Mouse (Mus musculus) MEL (cell line): ENCODE results near the gene Apba2.

Experiments used
- CTCF ChIP-seq, 3 experiments: IDR thresholded peaks in 2 of 3; conservative IDR thresholded peaks in 1 of 3; 2 replicates each; pipeline ENCODE4 v1.5.1; 2011 to 2012; ENCODE audit warnings: low read length in 3 of 3, low read depth in 2 of 3, mild to moderate bottlenecking in 2 of 3, improper control_type of control experiment in 1 of 3, inconsistent platforms in 1 of 3, mixed read lengths in 1 of 3, moderate library complexity in 1 of 3; ENCODE audit not compliant: control insufficient read depth in 1 of 3, insufficient read depth in 1 of 3, poor library complexity in 1 of 3, severe bottlenecking in 1 of 3
- E2F4 ChIP-seq: IDR thresholded peaks from 2 replicates; pipeline ENCODE4 v1.6.1; 2011; ENCODE audit warnings: low read depth, low read length, improper control_type of control experiment, borderline replicate concordance
- GABPA ChIP-seq: IDR thresholded peaks from 2 replicates; pipeline ENCODE4 v1.6.1; 2012; ENCODE audit warnings: low read depth, mild to moderate bottlenecking, inconsistent platforms, low read length, improper control_type of control experiment, moderate library complexity
- MAX ChIP-seq: IDR thresholded peaks from 2 replicates; pipeline ENCODE4 v1.6.1; 2011; ENCODE audit warnings: low read length, improper control_type of control experiment
- POLR2A ChIP-seq, 2 experiments: IDR thresholded peaks; 2 replicates each; pipeline ENCODE4 v1.6.1; 2011 to 2012; ENCODE audit warnings: low read length in 2 of 2, mild to moderate bottlenecking in 2 of 2, control low read depth in 1 of 2, improper control_type of control experiment in 1 of 2, low read depth in 1 of 2, moderate library complexity in 1 of 2; ENCODE audit not compliant: control insufficient read depth in 1 of 2, insufficient read depth in 1 of 2, poor library complexity in 1 of 2
- POLR2AphosphoS5 ChIP-seq: IDR thresholded peaks from 2 replicates; pipeline ENCODE4 v1.6.1; 2012; ENCODE audit warnings: low read depth, borderline replicate concordance, mild to moderate bottlenecking, inconsistent platforms, low read length, moderate library complexity, mixed read lengths
- SIN3A ChIP-seq: IDR thresholded peaks from 2 replicates; pipeline ENCODE4 v1.6.1; 2012; ENCODE audit warnings: low read length, improper control_type of control experiment, inconsistent platforms
- TAL1 ChIP-seq: IDR thresholded peaks from 2 replicates; pipeline ENCODE4 v1.6.1; 2012; ENCODE audit warnings: mild to moderate bottlenecking, inconsistent platforms, low read length, moderate library complexity, mixed read lengths
- USF2 ChIP-seq, 2 experiments: IDR thresholded peaks; 2 replicates each; pipeline ENCODE4 v1.6.1; 2011 to 2012; ENCODE audit warnings: improper control_type of control experiment in 2 of 2, low read length in 2 of 2, borderline replicate concordance in 1 of 2, inconsistent platforms in 1 of 2, low read depth in 1 of 2, mild to moderate bottlenecking in 1 of 2; ENCODE audit not compliant: insufficient read depth in 1 of 2
- ZNF384 ChIP-seq: IDR thresholded peaks from 2 replicates; pipeline ENCODE4 v1.6.1; 2012; ENCODE audit warnings: low read depth, mild to moderate bottlenecking, inconsistent platforms, low read length, improper control_type of control experiment

DNA sequence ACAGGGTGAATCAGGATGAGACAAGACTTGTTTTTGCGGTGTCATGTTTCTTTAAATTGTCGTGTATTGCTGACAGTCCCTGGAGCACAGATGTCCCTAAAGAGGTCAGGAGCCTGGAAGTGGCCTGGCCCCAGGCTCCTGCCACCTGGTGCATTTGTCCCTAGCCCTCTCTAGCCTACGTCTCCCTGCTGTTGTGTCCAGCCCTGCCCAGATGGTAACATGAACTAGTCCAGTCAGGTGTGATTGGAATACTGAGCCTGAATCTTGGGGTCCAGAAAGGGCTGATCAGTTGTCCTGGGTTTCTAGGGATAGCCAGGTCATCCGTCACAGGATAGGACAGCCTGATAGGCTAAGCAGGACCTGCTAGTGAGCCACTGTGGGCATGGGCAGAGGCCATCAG is 67.2 kb downstream of the Apba2 start:
- TF ChIP-seq CTCF (IDR thresholded peaks at IDR 0.05 in 2 of 3, conservative IDR thresholded peaks at IDR 0.05 in 1 of 3; ENCODE audit: control insufficient read depth in 1 of 3, insufficient read depth in 1 of 3, low read depth in 2 of 3, low read length in 3 of 3, poor library complexity in 1 of 3, severe bottlenecking in 1 of 3) = no peak
- no peak for TF ChIP-seq POLR2A (IDR thresholded peaks at IDR 0.05; ENCODE audit: control insufficient read depth in 1 of 2, insufficient read depth in 1 of 2, low read depth in 1 of 2, low read length in 2 of 2, poor library complexity in 1 of 2)
- no peak for TF ChIP-seq MAX
- no peak for TF ChIP-seq E2F4
- no peak for TF ChIP-seq GABPA
- TF ChIP-seq USF2 (IDR thresholded peaks at IDR 0.05; ENCODE audit: borderline replicate concordance in 1 of 2, insufficient read depth in 1 of 2, low read depth in 1 of 2, low read length in 2 of 2) = no peak
- TF ChIP-seq TAL1 = no peak
- TF ChIP-seq ZNF384 = no peak
- TF ChIP-seq SIN3A = no peak
- TF ChIP-seq POLR2AphosphoS5 = no peak
